Mouse (Mus musculus): ENCODE measurements around the gene Bcl11a.

Gene Bcl11a

GRCm38 (mm10) chr11:24077795-24078705 lies at the start of gene Bcl11a:
Gene Bcl11a (plus strand): TSS chr11:24078056.
- no peak for DNase-seq (ENCODE audit: extremely low read depth, insufficient read length, low spot score)

GRCm38 (mm10) chr11:24044025-24044424 lies 33.8 kb upstream of the Bcl11a start:
- DNase-seq (ENCODE audit: extremely low read depth, insufficient read length, low spot score) = no peak

- DNase-seq (ENCODE audit: extremely low read depth, insufficient read length, low spot score) = peak; percentile 45
These were observed 28.4 kb upstream of the Bcl11a start for GRCm38 (mm10) chr11:24049226-24050031.

- no peak for DNase-seq (ENCODE audit: extremely low read depth, insufficient read length, low spot score)
These were observed 27.7 kb upstream of the Bcl11a start for GRCm38 (mm10) chr11:24050032-24050757.

- DNase-seq (ENCODE audit: extremely low read depth, insufficient read length, low spot score) = no peak
These were observed 25.0 kb upstream of the Bcl11a start for GRCm38 (mm10) chr11:24052882-24053281.

- DNase-seq (ENCODE audit: extremely low read depth, insufficient read length, low spot score) = no peak
These were observed 18.7 kb upstream of the Bcl11a start for GRCm38 (mm10) chr11:24059137-24059536.

- no peak for DNase-seq (ENCODE audit: extremely low read depth, insufficient read length, low spot score)
These were observed 17.4 kb upstream of the Bcl11a start for GRCm38 (mm10) chr11:24060428-24060827.

- no peak for DNase-seq (ENCODE audit: extremely low read depth, insufficient read length, low spot score)
These were observed 16.0 kb upstream of the Bcl11a start for GRCm38 (mm10) chr11:24061819-24062218.

- no peak for DNase-seq (ENCODE audit: extremely low read depth, insufficient read length, low spot score)
These were observed 15.3 kb upstream of the Bcl11a start for GRCm38 (mm10) chr11:24062495-24063096.

- no peak for DNase-seq (ENCODE audit: extremely low read depth, insufficient read length, low spot score)
These were observed 13.6 kb upstream of the Bcl11a start for GRCm38 (mm10) chr11:24064221-24064620.

- no peak for DNase-seq (ENCODE audit: extremely low read depth, insufficient read length, low spot score)
These were observed 12.5 kb upstream of the Bcl11a start for GRCm38 (mm10) chr11:24065313-24065712.

GRCm38 (mm10) chr11:24074021-24074591 lies 3.8 kb upstream of the Bcl11a start:
- no peak for DNase-seq (ENCODE audit: extremely low read depth, insufficient read length, low spot score)

GRCm38 (mm10) chr11:24074634-24075104 lies 3.2 kb upstream of the Bcl11a start, which contains the start of gene A830031A19Rik:
Gene A830031A19Rik (minus strand): TSS chr11:24075054.
- DNase-seq (ENCODE audit: extremely low read depth, insufficient read length, low spot score) = no peak

- no peak for DNase-seq (ENCODE audit: extremely low read depth, insufficient read length, low spot score)
These were observed 2.2 kb upstream of the Bcl11a start for GRCm38 (mm10) chr11:24075486-24076126.

GRCm38 (mm10) chr11:24076127-24076650 lies 1.7 kb upstream of the Bcl11a start:
- no peak for DNase-seq (ENCODE audit: extremely low read depth, insufficient read length, low spot score)

GRCm38 (mm10) chr11:24076821-24077730 lies 780 bp upstream of the Bcl11a start:
- no peak for DNase-seq (ENCODE audit: extremely low read depth, insufficient read length, low spot score)

GRCm38 (mm10) chr11:24078706-24079316 lies 955 bp downstream of the Bcl11a start:
- DNase-seq (ENCODE audit: extremely low read depth, insufficient read length, low spot score) = no peak

Measured in 3134 (cell line).